Mouse (Mus musculus) myocyte (in vitro differentiated cells): Measurements from ENCODE around the gene Col6a6.

Source experiments
- POLR2A ChIP-seq: IDR thresholded peaks from one replicate; pipeline ENCODE4 v1.6.1; 2011; ENCODE audit warnings: low read depth, mild to moderate bottlenecking, control low read depth, moderate library complexity; ENCODE audit not compliant: insufficient read length
- USF1 ChIP-seq: IDR thresholded peaks from one replicate; pipeline ENCODE4 v1.6.1; 2011; ENCODE audit warnings: low read depth, mild to moderate bottlenecking, control low read depth, moderate library complexity

GRCm38 (mm10) chr9:105693056-105693455 lies 134.9 kb downstream of the Col6a6 start:
- TF ChIP-seq USF1 = no peak
- no peak for TF ChIP-seq POLR2A
